Mouse (Mus musculus) right cerebral cortex, postnatal 10 days (tissue): Measurements from ENCODE around the gene Fgf3.
"Not testable (repeated sequence)": the region's sequence is repeated elsewhere in the genome, so short reads cannot be mapped to it uniquely, and the experiment has no call there.

Experiments
- DNase-seq, 2 experiments: peaks; one replicate each; pipeline ENCODE4 v3.0.0; 2021; ENCODE audit warnings: low spot score in 2 of 2

Fgf3 gene

DNA sequence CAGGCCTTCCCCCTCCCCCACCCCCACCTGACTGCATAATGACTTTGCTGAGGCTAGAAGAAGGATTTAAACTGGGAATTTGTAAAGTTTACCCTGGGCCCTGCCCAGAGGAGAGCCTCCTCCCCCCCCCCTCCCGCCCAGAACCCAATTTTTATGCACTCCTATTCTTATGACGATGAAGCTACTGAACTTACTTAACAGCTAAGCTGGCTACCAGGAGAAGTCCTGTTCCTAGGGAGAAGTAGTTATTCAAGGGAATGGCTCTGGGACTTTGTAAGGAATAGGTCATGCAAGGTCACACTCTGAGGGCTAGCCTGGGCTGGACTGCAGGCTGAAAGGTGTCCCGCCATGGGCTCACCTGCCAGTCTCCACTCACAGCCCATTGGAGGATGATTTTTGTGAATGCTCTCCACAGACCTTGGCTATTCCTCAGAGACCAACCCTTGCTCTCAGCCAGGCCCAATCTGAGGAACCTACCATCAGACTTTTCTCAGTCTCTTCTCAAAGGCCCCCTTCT lies 20.0 kb downstream of the Fgf3 start:
- DNase-seq, result no peak

DNA sequence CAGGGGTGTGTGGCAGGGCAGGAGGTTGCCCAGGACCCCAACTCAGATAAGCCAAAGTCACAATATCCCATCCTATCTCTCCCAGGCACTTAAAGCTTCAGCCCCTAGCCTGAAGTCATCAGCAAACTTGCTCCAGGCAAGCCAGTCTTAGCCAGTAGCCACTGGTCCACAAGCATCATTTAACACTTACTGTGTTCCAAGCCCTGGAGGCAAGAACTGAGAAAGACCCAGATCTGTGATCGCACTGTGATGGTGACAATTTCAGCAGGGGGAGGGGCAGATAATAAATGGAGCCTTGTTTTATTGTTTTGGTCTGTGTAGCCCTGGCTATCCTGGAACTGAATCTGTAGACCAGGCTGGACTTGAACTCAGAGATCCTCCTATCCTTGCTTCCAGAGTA lies 20.8 kb downstream of the Fgf3 start:
- no peak for DNase-seq

DNA sequence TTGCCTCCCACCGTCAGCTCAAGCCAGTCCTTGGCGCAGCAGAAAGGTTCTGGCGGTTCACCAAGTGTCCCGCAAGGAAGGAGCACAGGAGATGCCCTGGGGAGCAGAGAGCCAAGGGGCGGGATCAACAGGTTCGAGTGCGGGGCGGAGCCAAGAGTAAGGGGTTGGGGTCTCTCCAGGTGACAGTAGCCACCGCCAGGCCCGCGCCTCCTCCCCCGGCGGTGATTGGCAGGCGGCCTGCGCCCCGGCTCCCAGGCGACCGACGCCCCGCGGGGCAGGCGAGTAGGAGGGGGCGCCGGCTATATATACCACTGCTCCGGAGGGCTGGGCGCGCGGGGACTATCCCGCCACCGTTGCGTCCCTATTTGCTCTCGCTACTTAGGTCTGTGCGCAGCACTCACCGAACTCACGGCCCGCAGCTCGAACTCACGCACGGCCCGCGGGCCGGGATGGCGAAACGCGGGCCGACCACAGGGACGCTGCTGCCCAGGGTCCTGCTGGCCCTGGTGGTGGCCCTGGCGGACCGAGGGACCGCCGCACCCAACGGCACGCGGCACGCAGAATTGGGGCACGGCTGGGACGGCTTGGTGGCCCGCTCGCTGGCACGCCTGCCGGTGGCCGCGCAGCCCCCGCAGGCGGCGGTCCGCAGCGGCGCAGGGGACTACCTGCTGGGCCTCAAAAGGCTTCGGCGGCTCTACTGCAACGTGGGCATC lies 23.3 kb downstream of the Fgf3 start:
- no peak for DNase-seq

DNA sequence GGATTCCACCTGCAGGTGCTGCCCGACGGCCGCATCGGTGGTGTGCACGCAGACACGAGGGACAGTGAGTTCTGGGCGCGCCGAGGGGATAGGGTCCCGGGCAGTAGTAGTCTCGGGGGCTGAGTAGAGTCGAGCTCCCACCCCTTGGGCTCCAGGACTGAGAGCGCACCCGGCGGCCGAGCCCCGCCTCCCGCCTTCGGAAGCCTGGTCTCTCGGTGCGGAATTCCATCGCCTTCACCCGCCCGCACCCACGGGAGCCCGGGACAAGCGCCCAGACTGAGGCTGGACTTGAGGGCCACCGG lies 23.8 kb downstream of the Fgf3 start:
- DNase-seq, result no peak

GRCm38 (mm10) chr7:144862126-144862525 lies 24.2 kb downstream of the Fgf3 start:
- DNase-seq, result no peak

- DNase-seq, result no peak
Observed at GRCm38 (mm10) chr7:144862712-144863111, 24.8 kb downstream of the Fgf3 start.

- DNase-seq, result no peak
Observed at GRCm38 (mm10) chr7:144863196-144863595, 25.3 kb downstream of the Fgf3 start.

- DNase-seq, result no peak
Observed at GRCm38 (mm10) chr7:144864160-144864670, 26.3 kb downstream of the Fgf3 start.

DNA sequence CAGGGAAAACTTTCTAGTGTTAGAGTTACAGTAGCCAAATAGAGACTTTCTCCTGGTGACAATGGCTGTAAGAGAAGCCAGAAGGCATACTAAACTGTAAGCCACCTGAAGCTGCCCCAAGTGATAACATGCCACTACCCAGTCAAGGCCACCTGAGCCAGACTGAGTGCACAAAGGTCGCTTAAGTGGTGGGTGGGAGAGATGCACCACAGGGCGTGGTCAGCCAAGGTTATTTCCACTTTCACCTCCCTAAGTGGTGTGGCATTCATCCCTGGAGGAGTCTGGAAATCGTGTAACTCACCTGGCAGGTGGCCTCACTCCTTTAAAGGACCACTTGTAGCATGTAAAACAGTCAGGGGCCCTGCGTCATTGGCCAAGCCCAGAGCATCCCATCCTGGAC lies 29.3 kb downstream of the Fgf3 start:
- DNase-seq, result no peak

GRCm38 (mm10) chr7:144867602-144868001 lies 29.7 kb downstream of the Fgf3 start:
- no peak for DNase-seq

DNA sequence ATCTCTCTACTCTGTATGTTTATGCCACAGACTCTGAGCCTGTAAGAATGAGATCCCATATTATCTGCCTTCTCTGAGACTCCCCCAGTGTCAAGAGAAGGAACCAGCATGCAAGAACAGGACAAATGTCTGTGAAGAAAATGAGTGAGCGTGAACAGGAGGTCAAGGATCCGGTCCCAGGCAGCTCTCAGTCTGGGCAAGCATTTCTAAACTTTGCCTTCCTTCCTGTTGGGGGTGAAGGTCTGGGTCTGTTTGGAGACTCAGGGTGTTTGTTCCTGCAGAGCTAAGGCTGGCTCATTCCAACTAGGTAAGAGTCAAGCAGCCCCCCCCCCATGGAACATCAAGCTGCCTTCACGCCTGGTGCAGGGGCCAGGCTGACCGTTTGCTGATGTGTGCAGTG lies 34.5 kb downstream of the Fgf3 start:
- DNase-seq, result no peak

- DNase-seq, result no peak
Observed at GRCm38 (mm10) chr7:144873160-144873559, 35.3 kb downstream of the Fgf3 start.

GRCm38 (mm10) chr7:144874226-144874625 lies 36.3 kb downstream of the Fgf3 start:
- DNase-seq, result no peak

DNA sequence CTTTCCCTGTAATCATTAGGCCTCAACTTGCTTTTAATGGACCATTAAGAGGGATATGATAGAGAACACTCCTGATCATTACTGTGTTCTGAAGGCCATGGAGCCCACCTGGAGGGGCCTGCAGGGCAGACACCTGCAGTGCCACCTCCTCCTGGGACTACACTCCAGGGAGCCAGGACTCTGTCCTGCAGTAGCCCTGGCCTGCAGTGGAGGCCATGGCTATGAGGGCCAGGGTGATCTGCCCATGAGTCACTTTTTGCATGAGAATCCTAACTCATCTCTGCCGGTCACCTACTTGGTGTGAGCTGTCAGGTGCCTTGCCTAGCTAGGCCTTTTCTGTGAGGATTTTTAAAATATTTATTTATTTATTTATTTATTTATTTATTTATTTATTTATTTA lies 40.5 kb downstream of the Fgf3 start:
- DNase-seq, result no peak

- DNase-seq, result no peak
Observed at GRCm38 (mm10) chr7:144883106-144883505, 45.2 kb downstream of the Fgf3 start.

DNA sequence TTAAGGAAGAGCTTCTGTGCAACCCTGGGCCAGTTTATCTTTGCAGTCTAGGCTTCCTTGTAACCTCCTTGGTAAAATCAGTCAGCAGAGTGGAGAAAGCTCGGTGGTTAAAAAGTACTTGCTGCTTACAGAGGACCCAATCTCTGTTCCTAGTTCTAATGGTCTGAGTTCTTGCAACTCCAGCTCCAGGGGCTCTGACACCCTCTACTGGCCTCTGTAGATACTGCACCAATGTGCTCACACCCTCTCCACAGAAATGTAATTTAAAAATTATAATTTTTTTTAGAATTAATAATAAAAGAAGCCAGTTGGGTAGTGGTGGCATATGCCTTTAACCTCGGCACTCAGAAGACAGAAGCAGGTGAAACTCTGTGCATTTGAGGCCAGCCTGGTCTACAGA lies 49.8 kb downstream of the Fgf3 start:
- DNase-seq, result no peak

DNA sequence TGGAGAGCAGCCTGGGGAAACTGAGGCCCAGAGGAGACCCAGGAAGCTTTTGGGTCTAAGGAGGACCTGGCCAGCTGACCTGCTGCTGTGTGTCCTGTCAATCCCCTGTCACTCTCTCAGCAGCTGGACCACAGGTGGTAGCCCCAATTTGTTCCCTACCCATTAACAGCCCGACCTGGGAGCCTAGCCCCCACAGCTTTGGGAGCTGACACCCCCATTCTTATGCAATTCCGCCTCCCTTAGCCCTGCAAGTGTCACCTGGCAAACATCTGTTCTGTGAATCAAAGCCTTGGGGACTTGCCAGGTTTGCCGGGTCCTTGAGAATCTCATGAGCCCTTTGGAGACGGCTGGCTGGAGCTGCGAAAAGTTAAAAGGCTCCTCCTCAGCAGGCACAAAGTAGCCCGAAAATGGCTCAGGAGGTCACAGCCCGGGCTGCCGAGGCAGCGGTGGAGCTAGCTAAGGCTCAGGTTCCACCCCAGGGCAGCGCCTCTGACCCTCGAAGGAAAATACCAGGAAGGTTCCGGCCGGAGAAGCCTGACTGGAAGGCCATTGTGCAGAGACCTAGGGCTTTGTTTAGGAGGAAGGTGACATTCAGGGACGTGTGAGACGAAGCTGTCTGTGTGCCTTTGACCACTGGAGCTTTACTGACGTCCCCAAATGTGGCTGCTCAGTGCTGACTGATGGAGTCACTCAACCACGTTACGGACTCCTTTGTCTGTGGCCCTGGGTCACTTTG lies 50.8 kb downstream of the Fgf3 start:
- no peak for DNase-seq

DNA sequence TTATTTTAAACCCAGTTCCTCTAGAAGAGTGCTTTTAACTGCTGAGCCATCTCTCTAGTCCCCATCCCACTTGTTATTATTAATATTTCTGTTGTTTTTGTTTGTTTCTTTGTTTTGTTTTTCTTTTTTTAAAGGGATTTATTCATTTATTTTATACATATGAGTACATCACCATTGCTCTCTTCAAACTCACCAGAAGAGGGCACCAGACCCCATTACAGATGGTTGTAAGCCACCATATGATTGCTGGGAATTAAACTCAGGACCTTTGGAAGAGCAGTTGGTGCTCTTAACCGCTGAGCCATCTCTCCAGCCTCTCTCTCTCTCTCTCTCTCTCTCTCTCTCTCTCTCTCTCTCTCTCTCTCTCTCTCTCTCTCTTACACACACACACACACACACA lies 52.8 kb downstream of the Fgf3 start:
- DNase-seq, result not testable (repeated sequence)

- DNase-seq, result no peak
Observed at GRCm38 (mm10) chr7:144891863-144892262, 54.0 kb downstream of the Fgf3 start.

DNA sequence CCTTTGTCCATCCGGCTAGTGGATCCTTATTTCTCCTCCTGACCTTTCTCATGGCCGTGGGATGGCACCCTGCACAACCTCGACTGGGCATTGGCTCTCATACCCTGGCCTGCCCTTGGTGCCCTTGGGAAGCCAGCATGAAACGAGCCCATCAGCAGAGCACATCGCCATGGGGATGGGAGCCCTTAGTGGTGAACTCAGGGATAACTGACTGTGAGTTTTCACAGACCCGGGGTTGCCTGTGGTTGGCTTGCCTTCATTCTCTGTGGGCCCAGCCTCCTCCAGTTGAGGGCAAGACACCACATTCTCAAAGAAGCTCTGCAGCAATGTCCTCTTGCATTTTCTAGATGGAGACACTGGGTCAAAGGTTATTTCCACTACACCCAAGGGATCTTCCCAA lies 54.4 kb downstream of the Fgf3 start:
- DNase-seq, result no peak
